Mouse (Mus musculus) hematopoietic stem cell, adult 5-6 weeks (primary cell): ENCODE results near the gene Bcar3. TPM values are rescaled to one million over a fixed set of nuclear protein-coding genes. Genes with fewer than 3 reads are reported as not detected.
A peak's percentile ranks its signal among the peaks of the same experiment; 100 is the strongest.

ENCODE experiments used
- ATAC-seq, 2 experiments: fragments of 125-278 bp in 1 of 2; replicated peaks in 1 of 2; 2 replicates each; pipeline ENCODE4 v1.8.0; 2016 to 2017; ENCODE audit warnings: inconsistent platforms in 2 of 2, mild to moderate bottlenecking in 2 of 2, moderate number of reproducible peaks in 2 of 2, low read depth in 1 of 2, moderate TSS enrichment in 1 of 2; ENCODE audit not compliant: low FRiP score in 2 of 2, poor library complexity in 2 of 2, severe bottlenecking in 2 of 2, insufficient read depth in 1 of 2, low TSS enrichment in 1 of 2
- total RNA-seq: library from RNA; stranded (forward); fragments of 172-1452, 232-1000 nt; gene quantifications from 2 replicates; pipeline ENCODE4 v1.2.3, GENCODE M21; 2017

Bcar3 gene
- total RNA-seq, 1 experiment from 2014 or later: 2.8 TPM

DNA sequence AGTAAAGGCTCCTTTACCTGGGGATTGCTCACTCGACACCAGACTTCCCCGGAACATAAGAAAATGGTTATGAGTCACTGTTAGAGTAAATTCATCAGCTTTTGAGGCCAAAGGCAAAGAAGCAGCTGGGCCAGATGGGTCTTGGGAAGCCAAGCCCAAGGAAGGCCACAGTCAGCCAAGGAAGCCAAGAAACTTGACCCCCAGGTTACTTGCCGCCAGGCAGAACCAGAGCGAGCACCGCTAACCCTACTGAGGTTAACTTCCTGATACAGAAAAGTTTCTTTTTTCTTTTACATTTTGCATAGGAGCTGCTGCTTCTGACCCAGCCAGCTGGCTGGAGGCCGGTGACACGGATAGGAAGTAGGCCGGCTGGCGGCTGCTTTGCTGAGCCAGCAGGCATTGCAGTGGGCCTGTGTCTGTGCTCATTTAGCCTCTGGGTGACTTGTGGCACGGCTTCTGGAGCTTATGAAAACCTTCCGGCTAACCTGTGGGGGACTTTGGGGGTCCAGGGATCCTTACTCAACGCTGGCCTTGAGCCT lies 100.0 kb downstream of the Bcar3 start:
- peak; percentile 26 to 46; a peak in 2 of 4 replicates for ATAC-seq

DNA sequence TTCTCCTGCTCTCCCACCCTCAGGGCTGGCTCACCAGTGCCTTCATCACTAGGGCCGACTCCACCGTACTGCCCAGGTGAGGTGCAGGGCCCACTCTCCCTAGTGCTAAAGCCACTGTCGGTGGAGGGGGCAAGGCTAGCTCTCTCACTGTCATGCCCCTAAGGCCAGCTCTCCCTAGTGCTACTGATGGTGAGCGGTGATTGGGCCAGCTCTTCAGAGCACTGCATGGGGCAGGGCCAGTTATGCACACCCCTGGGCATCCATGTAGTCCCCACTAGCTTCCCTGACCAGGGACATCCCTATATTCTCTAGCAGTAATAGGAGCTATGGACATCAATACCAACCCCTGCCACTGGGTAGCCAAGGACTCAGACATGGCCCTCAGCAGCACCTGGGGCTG lies 103.0 kb downstream of the Bcar3 start:
- ATAC-seq: no peak

DNA sequence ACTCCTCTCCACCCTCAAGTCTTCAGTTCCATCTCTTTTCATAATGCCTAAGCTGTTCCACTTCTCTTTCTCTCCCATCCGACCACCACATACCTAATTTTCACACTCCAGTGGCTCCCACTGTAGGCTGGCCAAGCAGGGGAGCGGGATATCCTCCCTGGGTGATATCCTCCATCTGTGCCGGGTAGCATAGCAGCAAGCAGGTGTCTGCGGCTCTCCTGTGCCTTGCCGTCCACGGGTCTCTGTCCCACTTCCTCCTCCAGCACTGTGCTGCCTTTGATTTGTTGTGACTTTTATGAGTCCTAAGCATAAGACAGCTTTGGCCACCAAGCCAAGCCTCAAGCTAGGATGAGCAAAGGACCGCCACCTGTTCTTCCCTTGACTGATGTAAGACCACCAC lies 103.5 kb downstream of the Bcar3 start:
- ATAC-seq: no peak

GRCm38 (mm10) chr3:122401011-122401410 lies 107.1 kb downstream of the Bcar3 start:
- no peak for ATAC-seq

GRCm38 (mm10) chr3:122402143-122402542 lies 108.2 kb downstream of the Bcar3 start:
- ATAC-seq: 0 out of 4 replicates have a peak, but pooled peaks of 1 of the 2 experiments have one; percentile 7

- ATAC-seq: no peak
These were observed 110.1 kb downstream of the Bcar3 start for GRCm38 (mm10) chr3:122403860-122404557.

DNA sequence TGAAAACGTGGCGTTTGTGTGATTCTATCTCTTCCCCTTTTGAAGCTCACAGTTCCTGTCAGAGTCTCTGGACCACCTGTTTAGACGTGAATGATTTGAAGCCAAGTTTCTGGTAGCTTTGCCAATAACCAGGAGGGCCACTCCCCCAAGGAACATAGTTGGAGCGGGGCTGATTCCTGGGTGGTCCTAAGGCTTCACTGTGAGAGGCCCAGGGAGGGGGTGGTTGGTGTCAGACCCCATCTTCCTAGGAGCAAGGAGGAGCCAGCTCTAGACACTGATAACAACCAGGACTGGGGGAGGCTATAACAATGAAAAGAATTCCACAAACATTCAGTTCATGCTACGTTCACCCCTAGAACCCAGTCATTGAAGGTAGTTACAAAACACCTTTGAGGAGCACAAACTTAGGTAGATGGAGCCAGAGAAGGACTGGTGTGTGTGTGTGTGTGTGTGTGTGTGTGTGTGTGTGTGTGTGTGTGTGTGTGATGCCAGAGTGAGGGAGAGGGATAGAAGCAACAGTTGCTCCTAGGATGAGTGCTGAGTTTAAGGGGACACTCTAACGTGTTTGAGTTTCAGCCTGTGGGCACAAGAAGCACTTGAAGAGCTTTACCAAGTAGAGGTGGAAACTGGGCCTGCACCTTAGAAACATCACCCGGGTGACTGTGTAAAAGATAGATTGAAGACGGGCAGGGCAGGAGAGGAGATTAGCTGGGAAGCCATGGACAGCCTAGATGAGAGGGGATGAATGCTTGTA lies 111.4 kb downstream of the Bcar3 start:
- ATAC-seq: no peak

DNA sequence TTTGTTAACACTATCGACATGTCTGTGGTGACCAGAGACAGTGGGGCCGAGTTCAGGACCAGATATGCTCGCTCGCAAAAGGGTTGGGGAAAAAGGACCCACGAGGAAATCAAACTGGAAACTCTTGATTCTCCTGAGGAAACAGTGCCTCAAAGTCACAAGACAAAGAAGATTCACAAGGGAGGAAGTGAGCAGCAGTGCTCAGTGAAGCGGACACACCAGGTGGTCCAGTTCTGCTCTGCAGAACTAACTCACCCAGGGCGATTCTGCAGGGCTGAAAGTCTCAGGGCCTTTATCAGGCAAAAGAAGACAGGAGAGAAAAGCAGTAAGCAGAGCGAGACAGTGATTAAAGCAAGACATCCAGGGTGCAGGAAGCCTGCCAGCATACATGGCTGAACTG lies 112.5 kb downstream of the Bcar3 start:
- no peak for ATAC-seq

- no peak for ATAC-seq
These were observed 113.8 kb downstream of the Bcar3 start for GRCm38 (mm10) chr3:122407757-122408156.

DNA sequence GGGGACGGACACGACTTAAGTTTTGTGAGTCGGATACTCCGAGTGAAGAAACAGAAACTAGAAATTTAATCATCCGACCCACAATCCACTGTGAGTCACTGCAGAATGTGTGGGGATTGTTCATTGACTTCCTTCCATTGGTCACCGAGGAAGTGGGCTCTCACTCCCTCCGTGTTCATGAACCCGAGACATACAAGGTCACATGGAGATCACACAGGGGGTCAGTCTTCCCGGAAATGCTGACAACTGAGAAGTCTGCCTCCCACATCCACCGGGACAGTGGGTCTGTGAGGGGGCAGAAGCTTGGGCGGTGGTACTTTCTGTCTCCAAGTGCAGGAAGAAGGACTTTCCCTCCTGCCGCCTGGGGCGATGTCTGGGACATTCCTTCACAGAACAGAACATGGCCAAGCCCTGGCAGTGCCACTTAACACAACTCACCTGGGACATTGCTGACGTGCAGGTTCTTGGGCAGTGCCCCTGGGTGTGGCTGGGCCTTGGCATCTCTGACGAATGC lies 114.9 kb downstream of the Bcar3 start:
- ATAC-seq: no peak

DNA sequence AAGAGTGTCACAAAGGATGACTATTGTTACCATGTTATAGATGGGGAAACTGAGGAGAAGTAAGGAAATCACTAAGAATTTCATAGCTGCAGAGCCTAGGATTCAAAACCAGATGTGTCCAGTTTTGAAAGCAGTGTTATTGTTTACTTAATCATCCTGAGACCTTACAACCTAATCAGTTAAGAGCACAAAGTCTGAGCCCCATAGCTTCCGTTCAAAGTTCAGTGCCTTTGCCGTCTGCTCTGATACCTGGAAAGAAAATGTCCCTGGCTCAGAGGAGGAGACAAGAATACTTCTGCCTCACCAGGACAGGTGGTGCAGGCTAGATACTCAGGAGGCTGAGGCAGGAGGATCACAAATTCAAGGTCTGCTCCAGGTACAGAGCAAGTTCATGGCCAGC lies 117.7 kb downstream of the Bcar3 start:
- ATAC-seq: no peak

DNA sequence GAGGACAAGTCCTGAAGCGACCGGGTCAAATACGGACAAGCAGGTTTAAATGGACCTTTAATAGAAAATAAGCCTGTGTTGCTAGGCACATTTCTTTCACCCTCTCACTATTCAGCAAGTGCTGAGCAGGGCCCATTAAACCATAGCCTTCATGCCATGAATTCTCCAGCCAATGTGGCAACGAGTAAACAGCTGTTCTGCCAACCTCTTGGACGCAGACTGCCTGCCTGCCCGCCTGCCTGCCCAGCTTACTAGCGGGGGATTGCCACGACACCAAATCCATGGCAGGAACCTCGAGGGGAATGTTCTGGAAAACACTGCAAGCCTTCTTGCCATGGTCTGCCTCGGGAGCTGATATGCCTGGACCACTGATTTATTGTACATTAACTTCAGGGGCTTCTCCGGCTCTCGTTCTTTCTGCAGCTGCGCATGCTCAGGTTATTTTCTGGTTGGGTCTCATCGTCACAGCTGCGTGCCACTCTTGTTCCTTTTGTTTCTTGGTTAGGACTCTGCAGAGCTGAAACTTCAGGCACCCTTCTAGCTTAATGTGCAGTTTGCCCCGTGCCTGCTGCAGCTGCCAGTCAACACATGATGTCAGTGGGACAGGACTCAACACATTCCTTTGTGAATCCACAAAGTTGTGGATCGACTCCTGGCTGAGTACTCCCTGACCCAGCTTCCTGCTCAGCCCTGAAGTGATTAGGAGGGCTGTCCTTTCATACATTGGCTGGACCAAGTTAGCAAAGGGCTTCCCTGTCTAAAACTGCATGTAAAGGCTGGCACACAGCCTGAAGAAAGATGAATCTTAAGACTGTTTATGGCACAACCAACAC lies 120.0 kb downstream of the Bcar3 start:
- ATAC-seq: no peak

GRCm38 (mm10) chr3:122414868-122415267 lies 120.9 kb downstream of the Bcar3 start:
- no peak for ATAC-seq

GRCm38 (mm10) chr3:122417466-122417865 lies 123.5 kb downstream of the Bcar3 start:
- no peak for ATAC-seq

DNA sequence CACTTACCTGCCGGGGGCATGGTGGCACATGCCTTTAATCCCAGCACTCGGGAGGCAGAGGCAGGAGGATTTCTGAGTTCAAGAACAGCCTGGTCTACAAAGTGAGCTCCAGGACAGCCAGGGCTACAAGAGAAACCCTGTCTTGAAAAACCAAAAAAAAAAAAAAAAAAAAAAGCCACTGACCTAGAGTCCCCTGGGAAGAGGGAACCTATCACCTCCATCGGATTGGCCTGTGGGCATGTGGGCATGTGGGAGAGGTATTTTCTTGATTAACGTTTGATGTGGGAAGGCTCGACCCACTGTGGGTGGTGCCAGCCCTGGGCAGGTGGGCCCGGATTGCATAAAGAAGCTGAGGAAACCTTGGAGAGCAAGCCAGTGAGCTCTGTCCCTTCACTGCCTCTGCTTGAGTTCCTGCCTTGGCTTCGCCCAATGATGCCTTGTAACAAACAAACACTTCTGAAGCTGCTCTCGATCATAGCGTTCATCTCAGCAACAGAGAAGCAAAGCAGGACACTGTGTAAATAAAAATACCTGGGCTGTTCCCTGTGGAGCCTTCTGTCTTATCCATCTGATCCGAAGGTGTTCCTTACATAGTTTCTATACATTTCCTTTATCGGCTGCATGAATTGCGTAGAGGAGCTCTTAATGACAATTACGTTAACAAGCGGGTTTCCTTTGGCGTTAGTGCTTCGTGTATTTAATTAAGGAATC lies 124.8 kb downstream of the Bcar3 start:
- 0 out of 4 replicates have a peak, but pooled peaks of 1 of the 2 experiments have one; percentile 6 for ATAC-seq

GRCm38 (mm10) chr3:122419610-122420409 lies 125.9 kb downstream of the Bcar3 start:
- ATAC-seq: peak; percentile 67 to 76
